Mouse (Mus musculus) brain, embryonic 14.5 days (tissue): Measurements from ENCODE around the gene Lingo4.

ENCODE experiments used
- CTCF ChIP-seq: fragments of 200-500 bp; IDR thresholded peaks from 2 replicates; pipeline ENCODE4 v1.5.1; 2012; ENCODE audit warnings: inconsistent platforms, mild to moderate bottlenecking, moderate library complexity, borderline replicate concordance; ENCODE audit not compliant: insufficient read depth, insufficient read length; ENCODE audit errors: extremely low read depth
- POLR2A ChIP-seq: fragments of 200-500 bp; IDR thresholded peaks from 2 replicates; pipeline ENCODE4 v1.6.1; 2012; ENCODE audit warnings: mild to moderate bottlenecking, inconsistent platforms, borderline replicate concordance; ENCODE audit not compliant: poor library complexity, insufficient read depth, insufficient read length, severe bottlenecking; ENCODE audit errors: extremely low read depth

DNA sequence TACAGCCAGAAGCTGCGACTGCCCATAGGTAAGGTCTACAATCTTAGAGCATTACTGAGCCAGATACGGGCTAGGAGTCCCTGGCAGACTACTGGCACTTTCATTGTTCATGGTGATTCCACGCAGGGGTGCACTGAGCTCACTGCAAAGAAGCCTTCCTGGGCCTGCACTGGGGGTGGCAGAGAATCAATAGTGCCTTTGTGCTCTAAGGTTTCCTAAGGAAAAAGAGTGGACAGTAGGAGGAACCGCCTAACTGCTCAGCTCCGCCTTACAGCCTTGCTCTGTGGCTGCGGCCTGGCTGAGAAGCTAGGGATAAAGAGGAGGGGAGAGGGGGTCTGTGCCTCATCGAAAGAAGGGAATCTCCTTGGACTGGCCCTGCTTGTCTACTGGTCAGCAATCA, 36.2 kb upstream of the Lingo4 start, which contains the start of gene C2cd4d:
- TF ChIP-seq POLR2A (no peak), CTCF (no peak)
